Mouse (Mus musculus): ENCODE results near the gene Gm37240.
"Not testable (repeated sequence)": the region's sequence is repeated elsewhere in the genome, so short reads cannot be mapped to it uniquely, and the experiment has no call there.

Gm37240 gene

DNA sequence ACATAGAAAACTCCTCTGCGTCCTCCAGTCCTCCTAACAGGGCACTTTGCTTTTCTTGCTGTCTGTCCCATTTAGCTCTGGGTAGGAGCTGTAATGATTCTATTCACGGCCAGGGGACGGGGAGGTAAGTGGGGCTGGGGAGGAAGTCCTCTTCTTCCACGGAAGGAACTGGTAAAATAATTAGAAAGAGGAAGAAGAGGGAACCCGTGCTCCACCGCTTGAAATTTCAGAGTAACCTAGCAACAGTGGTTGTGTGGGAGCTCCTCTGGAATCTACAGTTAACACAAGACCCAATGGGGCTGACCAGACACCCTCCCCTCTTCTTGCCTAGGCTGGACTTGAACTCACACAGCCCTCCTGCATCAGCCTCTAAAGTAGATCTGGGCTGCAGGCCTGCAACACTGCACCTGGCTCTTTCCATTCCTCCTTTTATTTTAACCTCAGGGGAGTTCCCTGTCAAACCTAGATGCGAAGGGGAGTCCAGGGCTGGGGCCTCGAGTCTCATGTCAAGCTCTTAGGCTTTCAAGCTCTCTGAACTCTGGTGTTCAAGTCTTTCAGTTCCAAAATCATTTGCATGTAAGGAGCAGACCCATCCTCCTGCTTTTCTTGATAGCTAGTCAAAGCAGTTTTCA, 1201.5 kb downstream of the Gm37240 start:
- DNase-seq (ENCODE audit: low read depth, low spot score), result no peak

DNA sequence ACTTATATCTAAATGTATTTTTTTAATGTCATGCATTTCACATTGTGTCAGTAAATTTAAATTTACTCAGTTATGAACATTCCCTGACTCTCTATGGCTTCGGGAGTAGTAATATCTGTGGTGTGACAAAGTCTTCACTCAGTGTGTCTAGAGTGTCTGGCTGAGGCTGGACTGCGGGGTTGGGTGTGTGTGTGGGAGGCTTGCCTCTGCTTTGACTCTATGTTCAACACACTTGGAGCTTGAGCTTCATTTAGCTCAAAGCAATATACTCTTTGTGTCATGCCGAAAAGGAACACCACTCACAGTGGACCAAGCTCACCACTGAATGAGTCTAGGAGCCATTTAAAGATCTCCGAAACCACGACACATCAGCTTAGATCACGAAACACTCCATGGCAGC, 1203.5 kb downstream of the Gm37240 start:
- DNase-seq (ENCODE audit: low read depth, low spot score), result no peak

DNA sequence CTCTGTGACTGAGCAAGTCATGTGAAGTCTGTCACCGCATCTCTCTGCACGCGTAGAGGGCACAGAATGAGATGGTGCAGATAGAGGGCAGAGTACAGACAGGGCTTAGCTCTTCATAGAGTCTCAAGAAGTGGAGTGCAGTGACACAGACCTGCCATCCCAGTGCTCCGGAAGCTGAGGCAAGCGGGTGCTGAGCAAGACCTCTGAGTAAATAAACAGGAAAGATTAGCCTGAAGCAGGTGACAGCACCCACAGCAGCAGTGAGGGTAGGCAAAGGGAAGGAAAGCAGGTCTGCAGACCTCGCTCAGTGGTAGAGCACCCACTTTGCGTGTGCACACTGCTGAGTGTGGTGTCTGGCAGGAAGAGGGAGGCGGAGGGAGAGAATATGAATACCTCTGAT, 1205.6 kb downstream of the Gm37240 start:
- no peak for DNase-seq (ENCODE audit: low read depth, low spot score)

DNA sequence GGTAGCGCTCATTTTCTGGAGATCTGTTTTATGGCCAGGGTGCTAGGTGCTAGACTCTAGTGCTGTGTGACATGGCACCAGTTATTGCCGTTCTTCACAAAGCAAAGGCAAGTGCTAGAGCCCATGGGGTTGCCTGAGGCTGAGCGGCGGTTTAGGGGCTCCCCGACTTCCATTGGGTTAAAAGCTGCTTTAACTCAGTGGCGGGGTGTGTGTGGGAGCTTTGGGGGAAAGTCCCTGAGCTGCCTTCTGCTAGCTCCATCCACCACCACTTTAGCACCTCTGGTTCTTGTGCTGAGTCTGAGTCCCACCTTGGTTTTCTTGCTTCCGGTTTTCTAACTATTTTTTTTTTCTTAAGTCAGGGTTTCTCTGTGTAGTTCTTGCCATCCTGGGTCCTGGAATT, 1207.3 kb downstream of the Gm37240 start:
- DNase-seq (ENCODE audit: low read depth, low spot score), result no peak

DNA sequence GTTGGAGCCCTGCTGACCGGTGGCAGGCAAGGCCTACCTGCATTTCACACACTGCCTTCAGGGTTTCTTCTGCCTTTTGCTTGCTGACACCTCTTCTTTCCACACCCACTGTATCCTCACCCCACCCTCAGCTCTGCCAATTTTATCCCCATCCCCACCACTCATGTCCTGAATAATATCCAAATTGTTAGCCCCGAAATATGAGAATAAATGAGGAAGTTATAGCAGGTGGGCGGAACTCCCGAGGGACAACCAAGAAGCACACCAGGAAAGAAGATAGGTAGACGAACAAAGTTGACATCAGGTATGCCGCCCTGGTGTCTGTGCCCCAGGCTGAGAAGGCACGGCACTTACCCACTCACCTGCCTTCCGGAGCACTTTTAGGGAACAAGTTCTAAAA, 1207.8 kb downstream of the Gm37240 start:
- DNase-seq (ENCODE audit: low read depth, low spot score), result no peak

DNA sequence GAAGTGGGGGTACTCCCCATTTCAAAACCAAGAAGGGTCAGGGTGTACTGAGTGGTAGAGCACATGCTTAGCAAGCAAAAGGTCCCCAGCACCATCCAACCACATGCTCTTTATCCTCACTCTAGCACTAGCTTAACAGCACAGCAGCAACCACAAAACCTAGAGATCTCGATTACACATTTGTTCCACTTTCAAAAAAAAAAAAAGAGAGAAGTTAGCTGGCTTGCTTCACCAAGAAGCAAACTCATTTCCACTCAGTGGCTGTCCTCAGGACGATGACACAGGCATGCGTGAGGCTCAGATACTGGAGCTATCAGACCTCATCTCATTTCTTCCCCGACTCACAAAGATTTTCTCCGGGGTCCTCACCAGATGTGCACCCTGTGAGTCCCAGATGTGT, 1208.4 kb downstream of the Gm37240 start:
- DNase-seq (ENCODE audit: low read depth, low spot score), result no peak

DNA sequence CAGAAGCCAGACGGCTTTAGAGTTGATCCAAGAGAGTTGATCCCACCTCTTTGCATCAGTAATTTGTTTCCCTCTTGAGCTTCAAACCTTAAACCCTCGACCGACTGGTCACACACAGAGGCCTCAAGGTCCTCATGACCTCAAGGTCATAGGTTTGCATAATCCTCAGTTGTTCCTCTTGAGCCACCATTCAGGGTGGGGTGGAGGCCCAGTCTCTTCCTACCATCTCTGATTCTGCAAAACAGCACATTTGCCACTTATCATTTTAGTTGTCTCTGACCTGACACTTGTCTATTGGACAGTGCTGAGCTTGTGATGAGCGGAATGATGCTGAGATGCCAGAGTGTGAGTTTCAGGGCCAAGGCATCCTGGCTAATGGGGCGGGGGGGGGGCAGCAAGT, 1211.6 kb downstream of the Gm37240 start:
- DNase-seq (ENCODE audit: low read depth, low spot score), result no peak

DNA sequence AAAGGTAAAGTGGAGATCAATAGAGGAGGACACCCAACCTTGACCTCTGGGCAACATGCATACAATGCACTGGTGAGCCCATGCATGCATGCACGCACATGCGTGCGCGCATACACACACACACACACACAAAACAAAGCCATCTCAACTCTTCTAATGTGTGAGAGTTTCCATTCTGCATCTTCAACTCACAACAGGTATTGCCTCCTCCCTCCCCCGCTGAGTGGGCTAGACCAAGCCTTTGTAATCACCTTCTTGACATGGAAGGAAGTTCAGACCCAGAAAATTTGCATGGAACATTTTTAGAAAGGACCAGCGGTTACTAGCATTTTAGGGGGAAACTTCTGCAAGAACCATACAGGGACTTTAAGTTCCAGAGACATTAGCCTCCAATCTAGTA, 1213.8 kb downstream of the Gm37240 start:
- no peak for DNase-seq (ENCODE audit: low read depth, low spot score)

DNA sequence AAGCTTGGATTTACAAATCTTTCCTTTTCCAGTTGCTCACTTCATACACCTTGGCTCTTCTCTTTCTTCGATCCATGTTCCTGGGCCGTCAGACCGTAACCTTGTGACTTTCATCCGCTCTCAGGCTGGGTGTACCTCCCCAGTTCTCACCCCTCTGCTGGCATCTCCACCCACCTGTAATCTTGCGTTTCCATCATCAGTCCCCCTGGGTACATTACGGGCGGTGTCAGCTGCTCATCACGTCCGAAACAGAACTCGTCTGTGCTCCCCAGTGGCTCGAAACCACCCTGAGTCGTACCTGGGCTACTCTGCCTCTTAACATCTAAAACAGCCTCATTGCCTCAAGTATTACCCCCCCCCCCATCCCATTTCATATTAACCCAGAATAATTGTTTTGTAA, 1215.2 kb downstream of the Gm37240 start:
- DNase-seq (ENCODE audit: low read depth, low spot score), result no peak

DNA sequence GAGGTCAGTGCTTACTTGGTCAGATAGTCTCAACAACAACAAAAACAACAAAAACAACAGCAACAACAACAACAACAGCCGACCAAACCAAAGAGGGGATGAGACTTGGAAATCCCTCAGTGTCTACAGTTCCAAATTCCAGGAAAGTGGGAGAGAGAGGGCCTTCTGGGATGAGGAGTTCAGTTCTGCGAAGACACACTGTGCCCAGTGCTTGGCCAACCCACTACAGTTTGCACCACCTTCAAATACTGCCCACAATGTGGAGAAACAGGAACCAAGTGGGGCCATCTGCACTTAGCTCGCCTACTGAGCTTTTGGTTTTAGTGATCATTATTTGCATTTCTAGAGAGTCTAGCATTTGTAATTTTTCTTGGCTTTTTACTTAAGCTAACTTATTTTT, 1218.4 kb downstream of the Gm37240 start:
- no peak for DNase-seq (ENCODE audit: low read depth, low spot score)

DNA sequence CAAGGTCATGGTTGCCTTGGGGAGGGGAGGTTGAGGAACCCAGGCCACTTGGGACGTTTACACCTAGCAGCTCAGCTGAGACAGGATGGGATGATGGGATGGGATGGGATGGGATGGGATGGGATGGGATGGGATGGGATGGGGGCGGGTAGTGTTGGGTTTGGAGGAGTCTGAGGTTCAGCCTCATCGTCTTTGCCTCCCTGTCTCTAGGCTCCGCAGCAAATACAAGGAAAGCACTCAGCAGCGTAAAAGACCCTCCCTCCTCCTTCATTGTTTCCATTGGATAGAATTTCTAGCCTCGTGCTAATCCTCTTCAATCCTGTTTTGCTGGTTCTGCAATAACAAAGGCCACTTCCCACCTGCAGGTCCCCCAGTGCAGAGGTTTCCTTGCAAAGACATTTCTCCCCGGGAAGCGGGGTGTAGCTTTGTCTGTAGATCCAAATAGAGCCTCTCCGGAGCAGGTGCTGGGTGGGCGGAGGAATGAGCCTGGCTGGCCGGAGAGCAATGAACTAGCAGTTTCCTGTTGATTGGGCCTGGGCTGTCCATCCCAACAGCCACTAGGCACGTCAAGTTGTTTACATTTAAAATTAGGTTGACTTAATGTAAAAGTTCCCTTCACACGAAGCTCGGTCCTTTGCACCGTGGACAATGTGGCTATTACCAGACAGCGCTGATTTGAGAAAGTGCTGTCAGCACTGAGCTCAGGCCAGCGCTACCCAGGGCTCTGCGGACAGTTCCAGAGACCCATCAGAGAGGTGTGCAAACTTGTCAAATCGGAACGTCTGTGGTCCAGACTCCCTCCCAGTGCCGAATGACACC, 1221.9 kb downstream of the Gm37240 start:
- DNase-seq (ENCODE audit: low read depth, low spot score), result no peak

DNA sequence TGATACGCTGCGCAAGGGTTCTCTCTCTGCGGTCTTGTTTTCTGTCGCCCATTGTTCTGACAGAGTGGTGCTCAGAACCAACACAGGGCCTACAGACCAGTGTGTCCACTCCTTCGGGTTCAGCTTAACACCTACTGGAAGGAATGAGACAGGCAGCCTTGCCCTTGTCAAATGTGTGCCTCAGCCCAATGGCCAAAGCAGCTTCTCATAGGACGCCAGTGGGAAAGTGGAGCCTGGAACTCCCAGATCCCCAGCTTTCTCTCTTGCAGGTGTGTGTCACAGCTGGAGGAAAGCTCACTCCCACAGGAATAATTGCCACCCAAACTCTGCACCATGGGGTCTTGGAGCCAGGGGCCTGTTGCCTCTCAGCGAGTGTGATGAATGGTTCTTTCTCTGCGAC, 1222.6 kb downstream of the Gm37240 start:
- no peak for DNase-seq (ENCODE audit: low read depth, low spot score)

DNA sequence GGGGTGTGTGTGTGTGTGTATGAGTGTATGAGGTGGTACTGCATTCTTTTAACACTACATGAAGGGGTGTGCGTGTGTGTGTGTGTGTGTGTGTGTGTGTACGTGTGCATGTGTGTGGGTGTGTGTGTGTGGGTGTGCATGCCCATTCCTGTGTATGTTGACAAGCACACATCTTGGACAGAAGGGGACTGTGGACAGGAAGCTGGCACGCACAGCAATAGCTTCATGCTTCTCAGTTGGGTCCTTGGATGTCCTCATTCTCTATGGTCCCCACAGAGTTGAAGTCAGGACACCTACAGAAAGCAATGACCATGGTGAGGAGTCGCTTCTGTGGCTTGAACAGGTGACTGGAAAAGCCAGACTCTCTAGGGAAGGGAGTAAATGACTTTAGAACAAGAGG, 1223.5 kb downstream of the Gm37240 start:
- DNase-seq (ENCODE audit: low read depth, low spot score), result no peak

DNA sequence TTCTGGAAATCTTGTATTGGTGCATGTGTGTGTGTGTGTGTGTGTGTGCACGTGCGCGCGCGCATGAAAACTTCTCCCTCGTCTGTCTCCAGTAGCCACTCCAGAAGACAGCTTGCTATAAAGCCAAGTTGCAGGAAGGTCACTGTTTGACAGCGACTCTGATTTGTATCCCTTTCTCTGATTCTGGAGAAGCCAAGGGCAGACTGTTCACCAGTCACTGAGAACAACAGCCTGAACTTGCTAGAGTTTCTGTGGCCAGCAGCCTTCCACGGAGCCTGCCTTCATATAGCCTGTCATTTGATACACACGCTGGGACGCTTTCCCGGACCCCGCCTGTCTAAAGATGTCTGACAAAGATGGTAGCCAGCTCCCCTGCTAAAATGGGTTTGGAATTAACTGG, 1224.2 kb downstream of the Gm37240 start:
- no peak for DNase-seq (ENCODE audit: low read depth, low spot score)

DNA sequence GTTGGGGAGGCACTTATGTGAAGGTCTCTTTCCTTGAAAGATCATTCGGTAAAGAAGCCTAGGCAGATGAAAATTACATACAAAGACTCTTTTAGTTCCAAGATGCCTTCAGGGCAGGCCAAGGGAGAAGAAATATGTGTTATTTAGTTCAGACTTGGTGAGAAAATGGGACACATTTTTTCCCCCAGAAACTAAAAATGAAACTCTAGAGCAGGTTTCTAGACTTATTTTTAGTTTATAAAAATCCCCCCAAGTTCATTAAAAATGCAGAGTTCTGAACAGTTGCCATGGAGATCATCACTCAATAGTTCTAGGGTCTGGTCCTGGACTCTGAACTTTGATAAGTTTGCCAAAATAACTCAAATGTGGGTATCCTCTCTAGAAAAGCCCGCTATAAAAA, 1226.9 kb downstream of the Gm37240 start:
- no peak for DNase-seq (ENCODE audit: low read depth, low spot score)

DNA sequence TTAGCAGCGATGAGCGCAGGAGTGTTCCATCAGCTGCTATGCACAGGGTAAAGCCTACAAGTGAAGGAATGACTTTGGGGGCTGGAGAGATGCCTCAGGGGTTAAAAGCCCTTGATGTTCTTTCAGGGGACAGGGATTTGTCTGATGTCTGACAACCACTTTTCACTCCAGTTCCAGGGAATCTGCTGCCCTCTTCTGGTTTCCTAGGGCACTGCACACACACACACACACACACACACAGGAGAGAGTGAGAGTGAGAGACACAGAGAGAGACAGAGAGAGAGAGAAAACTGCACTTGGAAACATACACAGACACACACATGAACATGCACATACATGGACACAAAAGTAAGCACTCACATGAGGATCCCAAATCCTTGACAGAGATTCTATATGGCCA, 1228.4 kb downstream of the Gm37240 start:
- DNase-seq (ENCODE audit: low read depth, low spot score), result no peak

DNA sequence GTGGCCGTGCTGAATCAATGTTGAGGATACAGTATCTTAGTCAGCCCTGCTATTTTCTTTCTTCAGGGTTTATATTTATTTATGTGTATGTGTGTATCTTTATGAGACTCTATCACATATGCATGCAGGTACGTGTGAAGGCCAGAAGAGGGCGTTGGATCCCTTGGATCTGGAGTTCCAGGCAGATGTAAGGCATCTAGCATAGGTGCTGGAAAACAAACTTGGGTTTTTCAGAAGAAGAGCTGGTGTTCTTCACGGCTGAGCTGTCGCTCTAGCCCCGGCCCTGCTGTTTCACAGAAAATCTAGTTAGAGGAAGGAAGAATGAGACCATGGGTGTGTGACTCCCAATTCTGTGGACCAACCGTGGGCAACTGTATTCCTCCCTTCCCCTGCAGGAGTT, 1229.3 kb downstream of the Gm37240 start:
- no peak for DNase-seq (ENCODE audit: low read depth, low spot score)

DNA sequence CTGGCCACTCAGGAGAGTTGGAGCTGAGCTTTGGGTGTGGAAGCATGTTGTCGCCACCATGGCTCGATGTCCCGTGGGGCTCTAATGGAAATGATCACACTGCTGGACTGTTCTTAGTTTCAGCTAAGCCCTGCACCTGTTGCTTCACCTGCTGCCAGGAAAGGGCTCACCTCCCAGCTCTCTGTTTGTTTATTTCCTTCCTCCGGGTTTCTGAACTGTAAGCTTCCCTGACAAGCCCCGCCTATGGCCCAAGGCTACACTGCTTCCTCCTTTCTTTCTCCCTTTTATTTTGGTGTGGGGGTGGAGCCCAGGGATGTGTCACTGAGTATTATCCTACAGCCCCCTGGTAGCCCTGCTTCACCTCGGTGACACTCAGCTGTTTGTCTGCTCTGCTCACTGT, 1230.1 kb downstream of the Gm37240 start:
- no peak for DNase-seq (ENCODE audit: low read depth, low spot score)

DNA sequence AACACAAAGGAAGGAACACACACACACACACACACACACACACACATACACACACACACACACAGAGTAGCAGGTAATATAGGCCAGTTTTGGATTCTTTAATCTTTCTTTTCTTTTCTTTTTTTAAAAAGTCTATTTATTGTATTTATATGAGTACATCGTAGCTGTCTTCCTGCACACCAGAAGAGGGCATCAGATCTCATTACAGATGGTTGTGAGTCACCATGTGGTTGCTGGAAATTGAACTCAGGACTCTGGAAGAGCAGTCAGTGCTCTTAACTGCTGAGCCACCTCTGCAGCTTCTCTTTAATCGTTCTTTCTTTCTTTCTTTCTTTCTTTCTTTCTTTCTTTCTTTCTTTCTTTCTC, 1231.5 kb downstream of the Gm37240 start:
- not testable (repeated sequence) for DNase-seq (ENCODE audit: low read depth, low spot score)

DNA sequence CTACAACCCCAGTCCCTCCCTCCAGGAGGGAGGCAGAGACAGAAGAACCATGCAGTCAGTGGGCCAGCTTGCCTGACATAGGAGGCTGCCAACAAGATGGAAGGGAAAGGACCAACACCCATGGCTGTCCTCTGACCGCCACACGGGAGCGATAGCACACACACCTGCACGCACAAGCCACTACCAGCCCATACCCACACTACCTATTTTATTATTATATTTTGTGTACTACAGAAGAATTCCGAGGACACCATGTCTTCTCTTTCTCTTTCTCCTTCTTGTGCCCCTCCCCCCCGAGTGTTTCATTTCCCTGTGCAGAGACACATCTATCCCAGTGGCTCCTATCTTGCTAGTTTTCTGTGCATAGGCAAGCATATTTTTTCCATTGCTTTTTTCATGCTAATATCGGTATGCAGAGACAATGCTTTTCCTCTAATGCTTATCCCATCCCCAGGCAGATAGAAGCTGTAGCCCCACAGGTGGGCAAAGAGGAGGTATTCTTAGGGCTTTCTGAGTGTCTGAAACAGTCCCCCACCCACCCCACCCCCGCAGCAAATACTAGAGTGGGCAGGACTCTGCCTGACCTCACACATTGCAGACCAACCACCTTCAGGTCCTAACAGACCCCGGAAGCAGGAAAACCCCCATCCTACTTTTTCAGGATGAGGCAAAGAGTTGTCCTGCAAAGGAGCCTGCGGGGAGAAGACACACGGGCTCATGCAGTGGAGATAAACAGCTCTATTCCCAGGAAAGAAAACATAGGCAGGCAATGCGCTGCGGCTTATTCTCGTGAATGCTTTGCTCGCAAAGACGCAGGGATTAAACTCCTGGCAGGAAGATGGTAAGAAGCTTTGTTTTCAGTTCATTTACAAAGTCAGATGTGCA, 1232.2 kb downstream of the Gm37240 start:
- no peak for DNase-seq (ENCODE audit: low read depth, low spot score)

DNA sequence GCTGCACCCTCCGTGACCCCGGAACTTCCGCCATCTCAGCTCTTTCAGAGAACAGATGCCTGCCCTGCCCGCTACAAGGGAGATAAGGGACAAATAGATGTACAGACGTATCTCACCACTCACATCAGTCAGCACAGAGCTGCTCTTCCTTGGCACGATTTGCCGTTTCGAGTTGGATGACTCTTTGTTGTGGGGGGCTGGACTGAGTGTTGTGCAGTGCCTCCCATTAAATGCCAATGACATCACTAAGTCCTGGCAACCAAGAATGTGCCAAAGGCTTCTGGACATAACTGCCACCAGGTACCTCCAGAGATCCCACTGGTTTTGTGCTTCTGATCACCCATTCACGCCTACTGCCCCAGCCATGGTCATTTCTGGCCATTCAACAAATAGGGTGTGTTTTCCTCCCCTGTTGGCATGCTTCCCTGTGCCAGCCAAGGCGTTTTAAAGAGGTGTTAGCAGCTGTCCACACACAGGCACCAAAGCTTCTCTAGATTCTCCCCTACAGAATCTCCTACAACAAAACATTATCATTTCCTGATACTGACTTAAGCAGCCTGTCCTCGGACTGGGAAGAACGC, 1233.0 kb downstream of the Gm37240 start:
- no peak for DNase-seq (ENCODE audit: low read depth, low spot score)

DNA sequence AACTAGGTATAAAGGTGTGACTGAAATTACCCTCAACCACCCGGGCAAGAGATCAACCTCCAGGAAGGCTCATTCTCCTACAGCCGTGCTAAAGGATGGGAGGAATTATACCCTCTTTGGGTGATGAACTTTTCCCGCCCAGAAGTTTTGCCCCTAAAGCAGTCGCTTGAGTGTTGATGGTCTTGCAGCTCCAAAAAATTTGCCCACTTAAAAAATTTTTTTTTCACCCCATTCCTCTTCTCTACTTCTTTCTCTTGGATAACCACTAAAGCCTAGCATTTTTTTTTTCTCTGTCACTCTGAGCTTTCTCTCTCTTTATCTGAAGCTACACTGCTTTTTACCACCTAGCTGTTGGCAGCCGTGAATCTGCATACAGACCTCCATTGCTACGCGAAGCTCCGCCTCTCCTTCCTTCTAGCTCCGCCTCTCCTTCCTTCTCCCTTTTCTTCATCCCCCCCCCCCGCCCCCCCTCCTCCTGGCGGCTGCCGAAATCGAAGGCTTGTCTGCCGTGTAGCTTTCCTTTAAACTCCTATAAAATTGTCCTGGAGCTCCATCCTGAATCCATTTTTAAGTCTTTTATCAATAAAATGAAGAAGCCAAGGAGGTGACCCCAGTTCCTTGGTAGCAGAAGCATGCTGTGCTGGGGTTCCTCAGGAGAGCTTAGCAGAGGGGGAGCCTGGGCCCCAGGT, 1233.6 kb downstream of the Gm37240 start:
- DNase-seq (ENCODE audit: low read depth, low spot score), result no peak

All from retina, adult 2 months (tissue).